Mouse (Mus musculus) thymus, adult 2 months (tissue): Measurements from ENCODE around the gene Ehd4.

Experiments
- CTCF ChIP-seq: fragments of 200-500 bp; IDR thresholded peaks from 2 replicates; pipeline ENCODE4 v1.5.1; 2012; ENCODE audit warnings: mild to moderate bottlenecking, control low read depth, low read length, moderate library complexity, borderline replicate concordance; ENCODE audit not compliant: control insufficient read depth, poor library complexity, insufficient read depth; ENCODE audit errors: extremely low read depth
- POLR2A ChIP-seq: fragments of 200-500 bp; IDR thresholded peaks from 2 replicates; pipeline ENCODE4 v1.6.1; 2012; ENCODE audit warnings: mild to moderate bottlenecking, low read length, control low read depth, moderate library complexity; ENCODE audit not compliant: control insufficient read depth, poor library complexity, insufficient read depth; ENCODE audit errors: extremely low read depth

GRCm38 (mm10) chr2:120060651-120061050 lies 93.8 kb downstream of the Ehd4 start:
- TF ChIP-seq POLR2A (no peak), CTCF (no peak)
